Mouse (Mus musculus) stomach, postnatal 0 days (tissue): ENCODE measurements at regions not wholly inside any gene's neighbourhood (a gene's known extent, or its start where the extent isn't known, plus 50 kb on each side); places are given as distances from the start of the nearest gene placed in this dataset.

Experiments
- CTCF ChIP-seq: IDR thresholded peaks from 2 replicates; pipeline ENCODE4 v1.5.1; 2016; ENCODE audit warnings: antibody characterized with exemption, low read depth, mild to moderate bottlenecking, moderate library complexity
- EP300 ChIP-seq: optimal IDR thresholded peaks from 2 replicates; pipeline ENCODE3; 2016; ENCODE audit warnings: antibody characterized with exemption

DNA sequence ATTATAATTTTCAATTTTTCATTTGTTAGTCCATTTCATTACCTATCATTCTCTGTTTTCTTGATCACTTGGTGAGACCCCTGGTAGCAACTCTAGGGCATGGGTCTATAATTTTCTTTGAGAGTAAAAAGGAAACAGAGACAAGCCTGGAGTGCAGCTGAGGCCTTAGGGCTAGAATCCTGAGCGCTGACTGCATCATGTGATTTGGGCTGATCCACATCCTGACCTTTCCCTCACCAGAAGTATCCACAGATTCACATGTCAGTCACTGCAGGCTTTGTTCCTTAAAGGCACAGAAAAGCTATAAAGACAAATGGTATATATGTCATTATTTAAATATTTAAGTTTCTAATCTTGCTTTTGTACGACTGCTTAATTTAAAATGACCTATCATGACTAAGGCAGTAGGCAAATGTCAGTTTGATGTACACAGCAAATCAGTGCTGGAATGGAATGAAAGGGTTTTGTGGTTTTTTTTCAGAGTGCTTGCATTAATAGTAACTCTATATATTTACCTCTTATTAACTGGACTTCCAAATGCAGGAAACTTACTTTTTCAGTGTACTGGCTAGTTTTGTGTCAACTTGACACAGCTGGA lies 51.4 kb upstream of the Ugp2 start:
- TF ChIP-seq CTCF, result no peak
- TF ChIP-seq EP300, result no peak
